Mouse (Mus musculus): ENCODE measurements at regions not wholly inside any gene's neighbourhood (a gene's known extent, or its start where the extent isn't known, plus 50 kb on each side); places are given as distances from the start of the nearest gene placed in this dataset.
"Not testable (repeated sequence)": the region's sequence is repeated elsewhere in the genome, so short reads cannot be mapped to it uniquely, and the experiment has no call there.

DNA sequence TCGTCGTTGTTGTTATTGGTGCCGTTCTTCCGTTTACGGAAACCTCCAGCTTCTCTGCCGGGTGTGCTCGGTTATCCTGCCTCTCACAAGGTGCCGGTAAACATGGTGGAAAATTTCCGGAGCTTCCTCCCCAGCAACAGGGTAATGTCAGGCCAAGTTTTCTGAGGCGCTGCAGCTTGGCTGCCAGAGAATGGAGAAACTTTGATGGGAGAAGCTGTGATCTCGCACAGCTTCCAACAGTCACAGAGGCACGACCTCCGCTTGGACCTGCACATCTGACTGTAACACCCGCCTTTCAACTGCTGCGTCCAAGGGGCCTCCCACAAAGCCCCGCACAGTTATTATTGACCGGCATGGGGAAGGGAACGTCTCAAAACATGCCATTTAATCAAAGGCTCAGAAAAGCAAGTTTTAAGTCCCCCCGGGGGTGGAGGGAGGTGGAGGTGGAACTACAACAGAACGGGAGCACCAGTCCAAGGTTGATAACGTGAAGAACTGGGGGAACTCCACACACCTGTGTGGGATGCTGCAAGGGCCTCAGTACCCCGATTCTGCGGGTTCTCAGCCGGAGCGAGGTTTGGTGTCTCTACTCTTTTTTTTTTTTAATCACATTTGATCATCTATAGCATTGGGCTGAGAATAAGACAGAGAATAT lies 299.1 kb downstream of the Vrk1 start:
- no peak for DNase-seq (ENCODE audit: low read depth, low spot score)

DNA sequence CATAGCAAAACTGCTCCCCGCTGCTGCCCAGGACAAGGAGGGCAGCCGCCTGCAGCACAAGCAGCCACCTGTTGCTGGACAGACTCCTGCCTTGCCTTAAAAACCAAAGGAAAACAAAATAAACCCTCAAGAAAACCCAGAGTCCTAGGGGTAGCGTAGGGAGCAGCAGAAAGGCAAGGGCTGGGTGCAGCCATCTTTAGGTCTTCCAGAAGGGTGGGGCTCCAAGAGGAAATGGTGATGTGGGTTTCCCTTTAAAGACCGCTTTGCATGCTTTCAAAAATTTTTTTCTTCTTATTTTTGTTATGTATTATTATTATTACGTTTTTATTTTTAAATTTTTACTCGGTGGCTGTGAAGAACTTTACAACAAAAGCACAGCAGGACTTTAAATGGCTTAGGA lies 300.1 kb downstream of the Vrk1 start:
- DNase-seq (ENCODE audit: low read depth, low spot score): no peak

DNA sequence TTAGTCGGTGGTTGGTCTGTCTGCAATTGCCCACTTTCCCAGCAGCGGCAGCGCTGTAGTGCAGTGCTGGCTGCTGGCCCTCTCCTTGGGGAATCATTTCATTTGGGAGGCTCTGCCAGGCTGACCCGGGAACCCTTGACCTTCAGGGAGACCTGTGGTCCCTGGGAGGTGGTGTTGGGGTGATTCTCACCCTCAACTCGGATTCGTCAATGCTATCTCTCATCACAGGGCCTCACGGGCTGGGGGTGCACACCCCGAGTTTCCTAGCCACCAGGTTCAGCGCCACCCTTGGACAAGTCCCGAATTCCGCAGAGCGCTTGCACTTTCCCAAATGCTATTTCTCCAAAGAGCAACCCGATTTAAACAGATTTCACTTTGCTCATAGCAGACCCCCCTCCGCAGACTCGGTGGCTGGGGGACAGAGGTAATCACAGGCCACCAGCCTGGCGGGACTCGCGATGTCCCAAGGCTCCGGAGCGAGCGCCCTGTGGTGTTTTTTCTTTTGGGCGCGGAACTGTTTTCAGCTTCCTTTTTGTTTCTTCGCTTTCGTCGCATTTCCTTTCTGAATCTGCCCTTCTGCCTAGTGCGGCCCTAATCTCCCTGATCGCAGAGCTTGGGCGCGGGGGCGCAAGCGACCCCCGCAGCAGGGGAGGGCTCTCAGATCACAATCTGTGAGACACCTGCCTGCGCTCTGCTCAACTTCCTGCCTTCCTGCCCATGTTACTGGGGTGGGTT lies 300.7 kb downstream of the Vrk1 start:
- DNase-seq (ENCODE audit: low read depth, low spot score): no peak

DNA sequence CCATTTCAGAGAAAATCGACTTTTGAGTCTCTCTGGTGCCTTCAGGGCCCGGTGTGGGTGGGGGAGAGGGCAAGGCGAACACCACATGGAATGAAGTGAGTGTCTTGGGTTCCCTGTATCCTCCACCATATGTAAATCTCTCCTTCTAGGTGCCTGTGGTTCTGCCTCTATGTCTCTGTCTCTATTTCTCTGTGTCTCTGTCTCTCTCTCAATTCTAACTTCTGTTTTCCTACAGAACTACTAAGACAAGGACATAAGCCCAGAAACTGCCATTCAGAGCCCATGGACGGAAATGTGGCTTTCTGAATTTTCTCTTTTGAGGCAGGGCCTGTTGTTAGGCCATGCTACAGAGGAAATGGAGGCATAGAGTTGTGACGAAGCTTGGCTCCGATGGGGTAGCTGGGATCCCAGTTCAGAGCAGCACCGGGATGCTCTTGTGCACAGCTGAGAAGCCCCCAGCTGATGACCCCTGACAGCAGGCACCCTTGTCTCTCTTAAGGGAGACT lies 301.3 kb downstream of the Vrk1 start:
- no peak for DNase-seq (ENCODE audit: low read depth, low spot score)

DNA sequence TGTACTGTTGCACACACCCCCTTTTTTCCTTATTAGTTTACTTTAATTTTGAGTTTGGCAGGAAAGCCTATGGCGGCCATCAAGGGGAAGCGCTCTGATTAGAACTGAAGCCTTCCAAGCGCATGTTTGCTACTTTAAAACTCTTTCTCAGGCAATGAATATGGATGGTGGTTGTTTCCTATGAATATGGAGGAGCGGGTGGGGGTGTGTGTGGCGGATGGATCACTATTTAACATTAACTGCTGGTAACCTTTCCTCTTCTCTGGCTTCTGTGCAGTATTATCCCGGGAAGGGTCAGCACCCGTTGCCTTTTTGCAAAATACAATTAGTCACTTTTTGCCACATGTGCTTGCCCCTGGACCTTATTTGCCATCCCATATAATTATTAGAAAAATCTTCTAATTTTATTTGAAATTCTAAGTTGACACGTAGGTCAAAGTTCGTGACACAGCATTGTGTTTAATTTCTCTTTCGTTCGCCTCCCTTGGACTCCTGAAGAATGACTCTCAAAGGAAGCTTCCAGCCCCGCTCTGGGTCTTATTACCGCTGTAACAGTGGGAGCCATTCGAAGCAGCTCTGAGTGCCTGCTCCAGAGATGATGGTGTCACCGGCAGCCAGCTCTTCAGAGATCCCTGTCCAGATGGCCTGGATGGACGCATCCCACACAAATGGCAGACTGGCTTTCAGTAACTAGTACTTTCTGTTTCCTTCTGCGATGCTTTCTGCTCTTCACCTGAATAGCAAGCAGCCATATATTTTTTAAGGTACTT lies 302.0 kb downstream of the Vrk1 start:
- no peak for DNase-seq (ENCODE audit: low read depth, low spot score)

DNA sequence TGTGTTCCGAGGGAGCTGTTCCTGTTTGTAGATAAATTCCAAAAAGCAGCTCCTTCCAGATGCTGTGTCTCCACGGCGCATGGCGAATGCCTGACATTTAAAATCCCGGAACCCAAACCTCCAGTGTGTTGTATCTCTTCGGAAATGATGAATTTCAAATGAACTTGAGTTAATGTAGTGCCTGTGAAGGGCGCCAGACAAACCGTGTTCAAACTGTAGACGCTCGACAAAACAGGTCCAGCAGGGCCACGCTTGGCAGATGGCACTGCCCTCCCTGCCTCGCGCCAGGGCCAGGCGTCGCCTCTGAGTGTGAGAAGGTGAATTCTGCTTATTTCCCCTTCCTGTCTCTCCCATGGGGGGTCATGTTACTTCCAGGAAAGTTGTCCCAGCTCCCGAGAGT lies 307.7 kb downstream of the Vrk1 start:
- DNase-seq (ENCODE audit: low read depth, low spot score): no peak

DNA sequence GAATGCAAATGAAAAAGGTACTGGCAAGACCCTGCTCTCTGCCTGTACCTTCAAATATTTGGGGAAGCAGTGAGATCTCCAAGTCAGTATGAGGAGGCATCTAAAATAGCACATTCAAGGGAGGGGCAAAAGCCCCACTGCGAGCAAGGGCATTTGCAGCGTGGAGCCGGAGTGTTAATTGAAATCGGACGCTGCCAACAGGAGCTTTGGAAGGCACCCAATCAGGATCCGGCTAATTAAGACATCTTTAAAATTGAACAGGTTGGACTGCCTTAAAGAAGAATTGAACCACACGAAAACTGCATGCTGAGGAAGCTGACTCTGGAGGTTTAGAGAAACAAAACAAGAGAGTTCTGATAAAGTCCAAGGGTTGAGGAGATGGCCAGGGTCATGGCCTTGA lies 311.5 kb downstream of the Vrk1 start:
- DNase-seq (ENCODE audit: low read depth, low spot score): no peak

DNA sequence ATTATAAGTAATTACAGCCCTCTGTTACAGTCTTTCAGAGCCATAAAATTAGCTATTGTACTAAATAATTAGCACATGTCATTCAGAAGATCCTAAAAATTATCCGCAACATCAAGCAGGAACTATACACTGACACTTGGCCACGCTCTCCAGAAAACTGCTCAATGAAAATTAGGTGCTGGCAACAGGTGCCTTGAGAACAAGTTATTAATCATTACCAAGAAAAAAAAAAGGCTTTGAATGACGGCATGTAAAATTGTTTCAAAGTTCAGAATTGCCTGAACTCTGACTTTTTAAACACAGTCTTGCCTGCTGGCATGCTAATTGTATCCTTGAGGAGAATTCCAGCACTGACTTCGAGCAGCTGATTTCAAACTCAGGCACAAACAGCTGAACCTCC lies 316.6 kb downstream of the Vrk1 start:
- no peak for DNase-seq (ENCODE audit: low read depth, low spot score)

DNA sequence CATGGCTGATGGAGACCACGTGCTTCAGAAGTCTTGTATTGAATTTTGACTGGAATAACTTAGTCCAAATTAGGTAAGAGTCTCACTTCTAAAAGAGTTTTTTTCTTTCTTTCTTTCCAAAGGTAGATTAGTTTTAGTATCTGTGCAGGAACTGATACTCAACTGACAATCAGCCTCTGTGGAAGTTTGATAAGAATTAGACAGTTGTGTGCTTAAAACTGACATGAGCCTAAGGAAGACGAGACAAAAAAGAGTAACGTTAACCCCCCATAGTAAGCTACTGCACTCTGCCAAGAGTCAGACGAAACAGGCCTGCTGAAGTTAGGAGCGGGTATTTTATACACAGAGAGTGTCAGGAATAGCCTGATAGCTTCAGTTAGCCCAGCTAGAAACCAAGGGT lies 317.3 kb downstream of the Vrk1 start:
- DNase-seq (ENCODE audit: low read depth, low spot score): no peak

DNA sequence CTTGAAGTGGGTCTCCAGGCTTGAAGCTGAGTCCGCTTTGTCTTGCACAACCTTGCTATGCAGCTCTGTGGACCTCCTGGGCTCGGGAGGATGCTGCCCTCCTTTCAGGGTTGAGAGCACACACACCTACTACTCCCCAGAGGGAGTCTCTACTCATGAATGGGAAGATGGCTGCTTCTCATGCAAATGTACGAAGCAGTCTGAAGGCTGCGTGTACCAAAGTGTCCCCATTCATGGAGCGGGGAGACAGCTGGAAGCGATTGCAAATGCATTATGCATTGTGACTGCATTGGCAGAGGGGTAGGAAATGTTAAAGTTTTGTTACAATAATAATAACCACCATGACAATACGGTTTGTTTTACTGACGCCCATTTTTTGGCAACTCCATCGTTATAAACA lies 347.8 kb downstream of the Vrk1 start:
- no peak for DNase-seq (ENCODE audit: low read depth, low spot score)

DNA sequence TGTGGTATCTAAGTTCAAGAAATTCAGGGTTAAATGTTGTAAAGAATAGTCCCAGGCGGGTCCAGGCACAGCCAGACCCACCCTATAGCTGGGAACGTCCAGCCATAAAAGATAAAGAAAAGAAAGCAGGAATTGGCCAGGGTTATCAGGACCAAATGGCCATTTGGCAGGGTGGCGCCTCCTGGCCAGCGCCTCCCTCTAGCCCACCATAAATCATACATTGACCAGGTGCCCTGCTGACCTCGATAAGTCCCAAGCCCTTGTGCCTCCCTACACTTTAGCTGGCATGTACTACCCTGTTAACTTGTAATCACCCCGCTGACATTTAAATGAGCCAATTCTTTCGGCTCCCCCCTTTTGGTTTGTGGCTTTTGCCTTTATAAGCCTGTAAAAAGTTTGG lies 351.6 kb downstream of the Vrk1 start:
- DNase-seq (ENCODE audit: low read depth, low spot score): not testable (repeated sequence)

DNA sequence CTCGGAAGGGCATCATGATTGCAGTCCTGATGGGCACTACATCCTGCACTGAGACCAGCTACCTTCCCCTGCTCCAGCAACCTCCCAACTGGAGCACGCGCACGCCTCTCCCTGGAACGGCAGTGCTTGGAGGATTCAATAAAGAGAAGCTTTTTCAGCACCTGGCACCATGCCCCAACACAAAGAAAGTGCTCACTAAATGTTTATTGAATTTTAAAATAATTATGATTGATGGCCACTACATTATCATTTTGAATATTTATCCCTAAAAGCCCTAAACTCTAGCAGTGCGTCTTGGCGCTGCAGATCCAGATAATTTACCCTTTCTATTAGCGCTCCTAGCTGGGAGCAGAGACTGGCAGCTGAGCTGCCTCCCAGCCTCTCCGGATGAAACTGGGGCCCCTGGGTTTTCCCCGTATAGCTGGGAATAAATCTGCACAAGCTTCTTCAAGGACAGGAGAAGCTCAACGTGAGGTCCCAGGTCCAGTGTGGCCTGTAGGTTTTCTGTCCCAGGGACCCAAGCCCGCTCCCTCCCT lies 364.9 kb downstream of the Vrk1 start:
- DNase-seq (ENCODE audit: low read depth, low spot score): no peak

DNA sequence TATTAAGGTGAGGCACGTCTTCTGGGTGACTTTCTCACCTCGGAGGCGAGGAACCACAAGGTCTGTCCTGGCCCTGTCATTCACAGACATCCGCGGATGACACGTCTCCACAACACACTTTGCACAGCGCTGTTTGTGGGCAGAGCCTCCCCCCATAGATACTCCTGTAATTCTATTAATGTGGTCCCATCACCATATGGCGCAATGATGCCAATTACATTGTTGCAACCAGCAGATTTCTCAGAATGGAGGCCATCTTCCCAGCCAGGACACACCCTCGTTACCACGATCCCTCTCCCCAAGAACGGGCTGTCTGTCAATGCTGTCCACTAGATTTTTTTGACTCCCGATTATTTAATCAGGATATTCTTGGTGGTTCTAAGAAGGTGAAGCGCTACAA lies 365.9 kb downstream of the Vrk1 start:
- no peak for DNase-seq (ENCODE audit: low read depth, low spot score)

DNA sequence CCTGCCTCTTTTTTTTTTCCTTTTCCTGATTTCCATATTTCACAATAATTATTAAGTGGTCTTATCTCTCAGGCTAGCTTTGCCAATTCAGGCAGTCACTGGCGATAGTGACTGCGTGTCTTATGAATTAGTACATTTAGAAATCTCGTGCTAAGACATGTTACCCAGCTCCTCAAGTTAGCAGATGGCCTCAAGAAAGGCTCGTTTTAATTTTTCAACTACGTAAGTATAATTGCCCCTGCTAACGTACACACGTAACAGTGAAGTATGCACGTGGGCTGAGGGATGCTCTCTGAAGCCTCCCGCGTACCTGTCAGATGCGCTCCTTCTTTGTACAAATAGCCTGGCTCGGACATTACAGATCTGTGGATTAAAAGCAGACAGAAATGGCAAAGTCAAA lies 366.8 kb downstream of the Vrk1 start:
- no peak for DNase-seq (ENCODE audit: low read depth, low spot score)

DNA sequence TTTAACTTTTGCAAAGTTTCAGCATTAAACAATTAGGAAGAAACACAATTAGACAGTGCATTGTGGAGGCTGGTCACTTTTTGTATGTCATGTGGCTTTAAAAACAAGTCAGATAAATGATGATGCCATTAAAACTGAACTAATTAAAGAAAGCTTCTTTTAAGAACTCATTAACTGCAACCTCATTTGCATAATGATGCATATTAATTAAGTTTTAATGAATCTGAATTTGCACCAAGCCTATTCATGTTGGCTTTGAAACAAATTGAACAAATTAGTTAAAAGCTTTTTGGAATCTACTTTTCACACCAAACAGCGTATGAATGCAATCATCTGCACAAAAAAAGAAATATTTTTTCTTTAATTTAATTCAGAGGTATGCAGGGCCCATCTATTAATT lies 367.3 kb downstream of the Vrk1 start:
- DNase-seq (ENCODE audit: low read depth, low spot score): no peak

DNA sequence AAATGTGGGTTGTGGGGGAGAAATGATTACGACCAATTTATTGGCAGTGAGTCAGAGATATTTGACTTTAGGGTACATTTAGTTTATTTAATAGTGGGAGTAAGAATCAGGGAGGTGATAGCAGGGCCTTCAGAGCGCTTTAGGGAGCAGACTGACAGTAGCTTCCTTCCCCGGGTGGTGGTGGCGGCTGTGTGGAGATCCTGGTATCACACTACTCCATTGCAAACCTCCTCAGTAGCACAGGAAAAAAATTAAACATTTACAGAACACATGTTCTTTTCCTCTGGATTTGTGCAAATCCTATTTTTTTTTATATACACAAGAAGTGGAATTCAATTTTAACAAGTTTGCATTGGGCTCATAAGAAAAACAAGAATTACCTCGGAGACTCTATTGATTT lies 367.7 kb downstream of the Vrk1 start:
- no peak for DNase-seq (ENCODE audit: low read depth, low spot score)

DNA sequence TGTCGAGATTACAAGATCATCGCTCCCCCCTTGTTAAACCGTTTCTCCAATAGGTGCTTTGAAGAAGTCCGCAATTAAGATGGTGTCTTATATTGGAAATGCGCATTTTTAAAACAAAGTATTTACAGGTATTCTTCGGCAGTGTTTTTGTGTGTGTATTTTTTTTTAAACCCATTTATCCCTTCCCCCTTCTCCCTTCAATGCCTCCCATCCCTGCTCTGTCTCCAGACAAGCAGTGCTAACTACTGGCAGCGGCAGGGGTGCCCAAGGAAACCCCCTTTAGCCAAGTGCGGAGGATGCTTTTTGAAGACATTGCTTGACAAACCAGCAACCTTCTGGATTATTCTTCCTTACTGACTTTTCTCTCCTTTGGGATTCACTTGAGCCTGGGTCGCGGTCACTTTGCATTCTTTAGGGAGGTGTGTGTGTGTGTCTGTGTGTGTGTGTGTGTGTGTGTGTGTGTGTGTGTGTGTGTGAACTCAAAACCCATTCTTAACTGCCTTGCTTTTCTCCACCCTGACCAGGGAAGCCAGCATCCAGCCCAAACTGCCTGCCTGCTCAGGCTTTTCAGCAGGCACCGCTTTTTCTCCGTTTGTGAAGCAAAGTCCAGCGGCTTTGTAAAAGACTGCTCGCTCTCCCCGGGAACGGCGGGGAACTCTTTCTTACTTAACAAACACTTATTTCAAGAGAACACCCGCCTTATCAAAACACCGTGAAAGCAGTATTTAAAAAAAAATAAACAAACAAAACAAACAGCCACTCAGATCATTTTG lies 368.5 kb downstream of the Vrk1 start:
- DNase-seq (ENCODE audit: low read depth, low spot score): no peak

DNA sequence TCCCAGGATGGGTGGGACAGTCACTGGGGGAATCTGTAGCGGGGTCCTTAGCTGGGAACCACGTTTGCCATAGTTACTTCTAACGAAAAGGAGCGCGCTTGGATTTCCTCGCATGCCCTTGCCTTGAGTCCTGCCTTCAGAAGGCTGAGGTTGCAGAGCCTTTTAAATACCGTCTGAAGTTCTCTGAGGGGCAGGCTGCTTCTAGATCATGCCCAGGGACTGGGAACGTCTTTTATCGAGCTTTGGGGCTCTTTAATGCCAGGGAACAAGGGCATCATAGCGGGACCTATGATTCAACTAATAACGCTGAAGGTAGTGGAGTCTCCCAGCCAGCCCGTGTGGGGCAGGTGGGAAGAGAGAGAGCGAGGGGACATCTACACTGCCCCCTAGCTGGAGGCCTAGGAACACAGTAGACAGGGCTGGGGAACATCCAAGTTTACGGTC lies 369.1 kb downstream of the Vrk1 start:
- DNase-seq (ENCODE audit: low read depth, low spot score): peak; percentile 16

DNA sequence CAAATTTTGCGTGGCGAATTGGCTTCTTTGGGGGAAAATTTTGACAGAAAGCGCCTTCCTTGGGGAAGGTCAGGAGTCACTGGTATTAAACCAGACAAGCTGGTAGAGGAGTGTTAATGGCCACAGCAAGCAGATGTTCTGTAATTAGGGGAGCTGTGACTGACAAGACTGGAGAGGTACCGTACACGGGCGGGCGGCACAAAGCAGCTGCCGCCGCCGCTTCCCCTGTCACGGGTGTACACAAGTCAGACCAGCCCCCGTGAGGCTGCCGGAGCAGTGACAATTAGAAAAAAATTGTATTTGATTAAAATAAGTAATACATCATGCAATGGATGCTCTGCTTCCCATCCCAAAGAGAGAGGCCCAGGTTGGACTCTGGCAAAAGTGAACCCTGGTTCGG lies 369.8 kb downstream of the Vrk1 start:
- DNase-seq (ENCODE audit: low read depth, low spot score): no peak

DNA sequence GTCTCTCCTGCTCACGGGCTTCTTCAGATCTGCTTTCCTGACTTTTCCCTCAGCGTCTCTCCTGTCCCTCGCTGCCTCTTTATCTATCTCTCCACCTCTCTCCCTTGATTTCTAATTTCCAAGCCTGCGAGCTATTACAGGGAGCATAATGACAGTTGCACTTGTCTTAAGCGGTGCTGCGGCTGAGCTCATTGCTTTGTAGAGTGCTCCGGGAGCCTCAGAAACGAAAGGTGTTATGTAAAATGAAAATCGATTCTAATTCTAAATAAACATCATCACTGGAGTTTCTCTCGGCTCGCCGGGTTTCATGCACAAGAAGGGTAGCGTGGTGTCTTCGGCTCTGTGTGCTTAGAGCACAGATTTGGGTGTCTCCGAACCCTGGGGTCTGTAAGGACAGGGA lies 371.8 kb downstream of the Vrk1 start:
- DNase-seq (ENCODE audit: low read depth, low spot score): no peak

DNA sequence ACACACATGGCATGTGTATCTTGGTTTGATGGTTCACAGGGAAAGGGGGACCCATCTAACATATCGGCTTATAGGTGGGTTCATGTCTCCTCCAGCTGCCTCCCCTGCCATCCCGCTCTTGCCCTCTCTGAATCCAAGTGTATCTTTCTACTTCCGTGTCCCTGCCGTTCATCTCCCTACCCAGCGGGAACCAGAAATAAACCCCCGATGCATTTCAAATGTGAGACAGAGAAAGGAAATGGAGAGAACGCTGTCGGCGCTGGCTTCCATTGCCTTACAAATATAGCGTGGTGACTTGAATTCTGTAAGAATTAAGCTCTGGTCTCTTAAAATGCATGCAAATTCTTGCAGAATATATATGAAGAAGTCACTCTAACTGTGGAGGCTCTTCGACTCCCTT lies 379.2 kb downstream of the Vrk1 start:
- DNase-seq (ENCODE audit: low read depth, low spot score): no peak

DNA sequence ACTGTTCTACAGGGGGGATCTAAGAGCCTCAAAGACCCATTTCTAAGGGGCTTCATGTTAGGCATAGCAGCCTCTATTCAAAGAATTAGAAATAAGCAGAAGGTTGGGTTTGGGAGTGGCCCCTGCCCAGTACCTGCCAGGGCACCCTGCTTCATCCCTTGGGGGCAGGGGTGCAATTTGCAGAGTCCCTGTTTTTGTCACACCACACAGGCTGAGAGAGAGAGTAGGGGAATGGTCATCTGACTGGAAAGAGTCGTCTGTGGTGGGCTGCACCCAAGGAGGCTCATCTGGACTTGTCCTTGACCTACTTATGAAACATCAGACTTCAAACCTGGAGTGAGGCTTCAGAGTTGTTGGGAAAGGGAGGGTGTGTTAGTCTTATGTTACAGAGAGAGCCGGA lies 382.3 kb downstream of the Vrk1 start:
- DNase-seq (ENCODE audit: low read depth, low spot score): no peak
